Mouse (Mus musculus) lung, postnatal 4 days (tissue): ENCODE results near the gene Unc119b.
"Not testable (repeated sequence)": the region's sequence is repeated elsewhere in the genome, so short reads cannot be mapped to it uniquely, and the experiment has no call there.

Experiments used
- DNase-seq, 2 experiments: peaks; one replicate each; pipeline ENCODE4 v3.0.0; 2021

The Unc119b gene

GRCm38 (mm10) chr5:115156933-115157589 is 22.3 kb upstream of the Unc119b start:
- no peak for DNase-seq

- no peak for DNase-seq
Measured at GRCm38 (mm10) chr5:115156401-115156800, 21.6 kb upstream of the Unc119b start.

DNA sequence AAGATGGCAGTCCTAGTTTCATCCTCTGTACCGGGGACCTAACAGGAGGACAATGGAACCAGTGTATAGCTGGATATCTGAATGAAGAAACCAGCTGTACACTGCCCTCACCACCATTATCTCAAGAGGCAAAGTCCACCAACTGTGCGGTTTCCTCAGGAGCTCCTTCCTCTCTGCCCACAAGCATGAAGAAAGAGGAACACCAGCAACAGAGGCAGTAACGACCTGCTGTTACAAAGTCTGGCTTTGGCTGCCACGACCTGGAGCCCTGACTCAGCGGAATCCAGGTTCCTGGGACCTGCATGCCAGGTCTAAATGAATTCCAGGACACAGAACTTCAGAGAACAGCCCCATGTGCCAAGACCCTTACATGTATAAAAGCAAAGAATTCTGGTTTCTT is 21.1 kb upstream of the Unc119b start:
- DNase-seq, result peak in 1 of 2 experiments; percentile 43

DNA sequence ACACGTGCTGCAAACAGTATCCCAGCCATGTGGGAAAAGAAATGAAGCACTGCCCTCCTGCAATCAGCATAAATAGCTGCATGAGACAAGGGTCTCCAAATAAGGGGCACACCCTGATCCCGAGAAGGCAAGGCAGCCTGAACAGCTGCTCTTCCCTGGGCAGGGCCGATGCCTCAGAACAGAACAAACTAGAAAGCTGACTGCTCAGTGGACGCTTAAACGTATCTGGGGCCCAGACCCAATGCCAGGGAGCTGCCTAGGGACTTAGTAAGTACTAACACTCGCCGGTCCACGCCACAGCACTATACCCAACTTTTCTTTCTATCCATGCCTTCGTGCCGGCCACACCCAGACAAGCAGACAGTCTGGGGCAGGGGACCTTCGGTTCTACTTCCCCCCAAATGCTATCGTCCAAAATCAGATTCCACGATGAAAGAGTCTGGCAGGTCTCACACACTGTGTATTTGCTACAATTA is 20.4 kb upstream of the Unc119b start:
- DNase-seq, result no peak

GRCm38 (mm10) chr5:115152132-115152956 is 17.6 kb upstream of the Unc119b start:
- no peak for DNase-seq

- DNase-seq, result no peak
Measured at GRCm38 (mm10) chr5:115151457-115151856, 16.7 kb upstream of the Unc119b start.

DNA sequence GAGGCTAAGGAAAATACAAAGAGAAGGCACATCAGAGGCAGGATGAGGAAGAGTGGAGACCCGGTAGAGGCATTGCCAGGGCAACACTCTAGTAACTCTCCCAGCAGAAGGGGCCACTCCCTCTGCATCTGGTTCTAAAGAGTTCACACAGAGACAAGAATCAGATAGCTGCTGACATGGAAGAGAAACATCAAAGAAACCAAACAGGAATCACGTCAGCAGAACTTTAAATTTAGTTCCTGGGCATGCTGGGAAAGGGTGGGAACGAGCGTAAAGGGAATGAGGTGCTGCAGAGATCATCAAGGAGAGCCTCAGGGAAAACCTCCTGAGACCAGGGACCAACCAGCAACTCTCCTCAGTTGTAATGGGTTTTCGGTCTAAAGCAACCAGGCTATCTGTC is 16.2 kb upstream of the Unc119b start:
- DNase-seq, result no peak

DNA sequence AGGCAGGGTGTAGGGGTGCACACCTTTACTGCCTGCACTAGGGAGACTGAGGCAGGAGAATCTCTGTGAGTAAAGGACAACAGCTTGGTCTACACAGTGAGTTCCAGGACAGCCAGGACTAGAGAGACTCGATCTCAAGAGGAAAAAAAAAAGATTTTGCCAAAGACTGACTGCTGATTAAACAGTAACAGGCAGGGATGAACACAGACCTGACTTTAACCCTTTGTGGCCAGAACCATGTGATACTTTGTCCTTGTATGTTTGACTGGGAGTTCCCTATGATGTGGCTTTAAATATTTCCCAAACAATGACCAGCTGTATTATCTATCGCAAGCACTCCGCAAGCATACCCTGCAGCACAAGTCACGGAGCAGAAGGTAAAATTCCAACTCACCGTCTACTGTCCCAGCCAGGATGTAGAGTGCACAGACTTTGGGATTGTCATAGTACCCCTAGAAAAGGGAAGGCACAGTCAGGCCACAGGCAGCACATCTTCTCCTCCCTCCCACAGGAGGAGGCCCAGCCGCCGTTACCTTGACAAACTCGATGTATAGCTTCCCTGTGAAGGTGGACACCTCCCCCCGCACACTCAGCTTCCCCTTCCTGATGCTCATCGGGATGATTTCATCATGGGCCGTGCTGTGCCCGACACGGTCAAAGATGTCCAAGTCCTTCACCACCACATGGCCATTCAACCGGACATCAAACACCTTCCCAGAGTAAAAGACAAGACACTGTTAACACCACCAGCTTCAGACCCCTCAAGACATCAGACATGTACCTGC is 15.1 kb upstream of the Unc119b start:
- no peak for DNase-seq

DNA sequence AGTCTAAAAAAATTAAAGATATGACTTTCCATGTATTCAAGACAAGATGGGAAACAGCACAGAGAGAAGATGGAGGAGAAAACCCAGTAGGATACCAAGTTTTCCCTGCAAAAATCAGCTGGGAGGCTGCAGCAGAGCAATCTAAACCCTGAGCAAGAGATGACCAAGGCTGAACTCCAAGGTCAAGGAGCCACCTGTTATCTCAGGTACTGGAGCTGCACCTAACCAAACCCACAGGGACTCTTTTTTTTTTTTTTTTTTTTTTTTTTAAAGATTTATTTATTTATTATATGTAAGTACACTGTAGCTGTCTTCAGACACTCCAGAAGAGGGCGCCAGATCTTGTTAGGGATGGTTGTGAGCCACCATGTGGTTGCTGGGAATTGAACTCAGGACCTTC is 14.1 kb upstream of the Unc119b start:
- DNase-seq, result not testable (repeated sequence)

DNA sequence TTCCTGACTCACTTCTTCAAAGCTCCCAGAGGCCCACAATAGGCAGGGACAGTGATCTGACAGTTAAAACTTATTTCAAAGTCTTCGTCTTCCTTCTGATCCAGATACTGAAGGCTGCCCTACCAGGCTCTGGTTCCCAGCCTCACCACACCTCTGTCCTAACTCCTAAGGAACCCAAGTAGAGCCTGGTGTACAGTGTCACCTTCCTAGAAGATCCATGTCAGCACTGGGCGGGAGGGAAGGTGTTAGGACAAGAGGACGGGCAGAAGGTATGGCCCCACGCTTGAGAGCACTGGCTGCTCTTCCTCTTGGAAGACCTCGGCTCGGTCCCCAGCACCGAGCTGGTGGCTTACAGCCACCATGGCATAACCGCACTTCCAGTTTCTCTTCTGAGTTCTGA is 13.6 kb upstream of the Unc119b start:
- DNase-seq, result no peak

GRCm38 (mm10) chr5:115147388-115147787 is 12.6 kb upstream of the Unc119b start:
- no peak for DNase-seq

DNA sequence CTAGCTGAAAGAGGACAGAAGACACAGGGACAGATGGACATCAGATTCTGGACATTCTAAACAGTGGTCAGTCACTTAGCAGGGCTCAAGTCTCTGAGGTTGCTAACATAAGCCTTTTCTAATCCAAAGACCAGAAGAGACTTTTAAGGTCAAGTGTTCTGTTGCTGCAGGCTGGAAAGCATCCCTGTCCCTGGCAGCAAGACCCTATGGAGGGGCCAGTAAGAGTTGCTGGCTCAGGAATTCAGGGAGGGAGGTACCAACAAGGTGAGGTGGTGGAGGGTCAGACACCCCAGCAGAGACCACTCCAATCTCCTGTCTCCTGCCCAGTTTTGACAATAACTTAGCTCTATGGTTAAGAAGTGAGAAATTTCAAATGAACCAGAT is 12.0 kb upstream of the Unc119b start:
- DNase-seq, result no peak

DNA sequence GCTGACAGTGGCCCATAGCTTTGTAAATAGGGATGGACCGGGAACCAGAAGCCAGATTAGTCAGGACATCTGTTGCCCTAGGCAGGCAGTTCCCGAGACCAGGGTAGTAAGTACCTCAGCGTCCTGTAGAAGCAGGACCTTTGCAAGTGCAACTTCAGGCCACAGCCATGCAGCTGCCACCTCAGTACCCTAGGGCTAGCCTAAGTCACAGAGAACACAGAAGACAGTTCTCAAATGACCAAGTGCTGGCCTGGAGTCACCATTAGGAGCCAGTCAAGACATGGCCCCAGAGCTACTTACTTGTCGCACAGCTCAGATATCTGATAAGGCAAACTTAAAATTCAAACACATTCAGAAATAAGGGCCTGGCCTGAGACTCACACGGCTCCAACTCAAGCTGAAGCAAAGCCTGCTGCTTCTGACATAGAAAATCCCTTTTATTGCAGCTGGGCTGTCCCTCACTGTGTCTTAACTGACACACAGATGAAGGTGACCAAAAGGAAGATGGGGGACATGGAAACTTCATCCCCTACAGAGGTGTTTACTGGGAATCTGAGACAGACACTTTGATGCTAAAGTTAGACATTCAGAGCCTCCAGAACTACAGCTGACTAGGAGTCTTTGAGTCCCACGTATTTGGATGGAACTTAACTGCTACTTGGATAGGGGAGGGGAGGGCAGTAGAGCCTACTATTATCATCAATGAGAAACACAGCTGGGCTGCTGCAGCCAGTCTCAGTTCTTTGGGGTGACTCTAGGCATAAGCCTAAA is 11.4 kb upstream of the Unc119b start:
- DNase-seq, result no peak

GRCm38 (mm10) chr5:115145253-115145968 is 10.6 kb upstream of the Unc119b start:
- DNase-seq, result no peak

- DNase-seq, result no peak
Measured at GRCm38 (mm10) chr5:115144471-115144870, 9.7 kb upstream of the Unc119b start.

DNA sequence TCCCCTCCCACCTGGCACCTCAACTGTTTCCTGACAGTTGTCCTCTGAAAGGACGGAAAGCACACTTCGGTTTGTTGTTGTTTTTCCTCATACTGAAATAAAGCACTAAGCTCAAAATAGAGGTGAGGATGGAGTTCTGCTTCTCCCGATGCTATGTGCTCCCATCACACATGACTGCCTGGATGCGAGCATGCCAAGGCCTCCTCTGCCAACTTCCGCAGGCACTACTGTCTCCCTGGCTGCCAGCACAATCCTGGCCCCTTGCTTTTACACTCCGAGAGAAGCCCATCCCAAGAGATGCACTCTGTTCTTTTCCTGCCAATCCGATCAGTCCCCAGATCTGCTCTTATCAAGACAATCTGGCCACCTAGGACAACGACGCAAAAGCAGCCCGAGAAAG is 8.8 kb upstream of the Unc119b start:
- DNase-seq, result no peak

GRCm38 (mm10) chr5:115142166-115142697 is 7.5 kb upstream of the Unc119b start:
- DNase-seq, result no peak

DNA sequence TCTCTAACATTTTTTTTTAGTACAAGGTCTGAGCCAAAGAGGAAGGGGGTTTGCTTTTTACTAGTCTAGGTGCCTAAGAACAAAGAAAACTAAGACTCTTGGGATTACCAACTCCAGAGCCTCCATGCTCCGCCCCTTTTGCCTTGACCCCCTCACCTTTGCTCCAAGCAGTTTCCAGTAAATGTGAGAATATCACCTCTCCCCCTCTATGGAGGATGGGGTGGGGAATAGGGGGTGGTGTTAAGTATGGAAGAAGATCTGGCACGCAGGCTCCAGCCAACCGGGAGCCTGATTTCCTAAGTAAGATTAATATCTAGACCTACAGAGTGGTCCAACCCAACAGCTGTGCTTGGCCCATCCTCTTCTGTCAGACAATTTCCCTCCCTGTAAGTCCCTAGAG is 6.0 kb upstream of the Unc119b start:
- no peak for DNase-seq

DNA sequence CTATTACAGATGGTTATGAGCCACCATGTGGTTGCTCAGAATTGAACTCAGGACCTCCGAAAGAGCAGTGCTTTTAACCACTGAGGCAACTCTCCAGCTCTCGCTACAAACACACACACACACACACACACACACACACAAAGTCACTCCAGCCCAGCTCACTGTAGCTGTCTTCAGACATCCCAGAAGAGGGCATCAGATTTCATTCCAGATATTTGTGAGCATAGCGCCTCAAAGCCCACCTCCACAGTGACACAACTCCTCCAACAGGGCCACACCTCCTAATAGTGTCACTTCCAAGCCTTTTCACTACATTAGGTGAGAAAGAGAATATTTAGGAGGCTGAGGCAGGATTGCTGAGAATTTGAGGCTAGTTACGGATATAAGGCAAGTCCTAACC is 4.3 kb upstream of the Unc119b start:
- DNase-seq, result no peak

DNA sequence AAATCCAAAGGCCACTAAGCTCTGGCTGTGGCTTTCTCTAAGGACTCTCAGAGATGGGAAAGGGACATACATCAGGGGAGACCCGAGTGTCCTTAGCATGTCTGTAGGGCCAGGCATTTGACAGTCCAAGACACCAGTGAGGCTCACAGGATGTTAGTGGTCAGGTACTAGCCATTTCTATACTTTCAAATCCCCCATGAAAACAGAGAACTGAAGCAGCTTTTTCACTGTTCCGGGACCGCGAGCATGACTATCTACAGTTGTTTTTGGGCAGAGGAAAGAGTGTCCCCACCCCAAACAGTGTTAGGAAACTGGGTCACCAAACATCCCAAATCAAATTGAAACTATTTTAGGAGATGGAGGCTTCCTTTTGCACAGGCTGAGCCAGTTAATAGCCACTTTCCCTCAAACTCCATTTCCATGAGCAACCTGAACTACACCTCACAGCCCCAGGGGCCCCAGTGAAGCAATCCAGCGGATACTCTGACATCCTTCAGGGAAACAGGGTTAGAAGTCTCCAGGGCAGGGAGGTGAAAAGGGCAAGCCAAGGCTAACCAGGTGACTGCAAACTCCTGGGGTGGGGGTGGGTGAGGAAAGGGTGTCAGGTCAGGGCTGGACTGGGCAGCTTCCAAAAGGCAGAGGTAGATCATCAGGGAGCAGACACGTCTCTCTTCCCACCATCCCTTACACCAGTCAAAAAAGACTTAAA is 1.3 kb downstream of the Unc119b start:
- no peak for DNase-seq

DNA sequence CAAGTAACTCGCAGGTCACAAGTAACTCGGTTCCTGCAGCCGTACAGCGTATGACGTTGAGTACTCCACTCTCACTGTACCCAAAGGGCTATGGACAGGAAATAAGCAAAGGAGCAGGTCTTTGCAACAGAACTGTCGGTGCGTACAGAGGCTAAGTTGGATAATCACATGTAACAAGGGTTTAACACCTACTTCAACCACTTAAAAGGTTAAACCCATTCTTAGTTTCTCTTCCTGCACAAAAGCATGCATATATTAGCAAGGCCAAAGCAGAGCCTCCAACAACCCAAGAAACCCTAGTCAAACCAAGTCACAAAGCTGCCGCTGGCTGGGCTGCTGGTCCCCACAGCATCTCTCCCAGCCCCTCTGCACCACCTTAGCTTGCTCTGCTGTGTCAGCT is 2.3 kb downstream of the Unc119b start:
- DNase-seq, result no peak
